Mouse (Mus musculus) erythroblast, adult 5-6 weeks (primary cell): ENCODE results near the gene Gna15. TPM values are rescaled to one million over a fixed set of nuclear protein-coding genes. Genes with fewer than 3 reads are reported as not detected.

Experiments used
- ATAC-seq: replicated peaks from 2 replicates; pipeline ENCODE4 v1.8.0; 2016; ENCODE audit warnings: moderate number of reproducible peaks, mild to moderate bottlenecking, moderate TSS enrichment, inconsistent platforms; ENCODE audit not compliant: poor library complexity, low FRiP score, severe bottlenecking
- total RNA-seq, 2 experiments: library from RNA; stranded (forward) in 1 of 2; stranded (reverse) in 1 of 2; fragments of 150-400 nt in 1 of 2; fragments of 200-764, 138-1000 nt in 1 of 2; gene quantifications; 2 replicates each; pipeline versions ENCODE4 v1.2.3 to v1.2.4; 2015 to 2017; ENCODE audit warnings: low replicate concordance in 2 of 2

Gene Gna15
- total RNA-seq, 2 experiments from 2014 or later = 2.1 to 14.8 TPM

DNA sequence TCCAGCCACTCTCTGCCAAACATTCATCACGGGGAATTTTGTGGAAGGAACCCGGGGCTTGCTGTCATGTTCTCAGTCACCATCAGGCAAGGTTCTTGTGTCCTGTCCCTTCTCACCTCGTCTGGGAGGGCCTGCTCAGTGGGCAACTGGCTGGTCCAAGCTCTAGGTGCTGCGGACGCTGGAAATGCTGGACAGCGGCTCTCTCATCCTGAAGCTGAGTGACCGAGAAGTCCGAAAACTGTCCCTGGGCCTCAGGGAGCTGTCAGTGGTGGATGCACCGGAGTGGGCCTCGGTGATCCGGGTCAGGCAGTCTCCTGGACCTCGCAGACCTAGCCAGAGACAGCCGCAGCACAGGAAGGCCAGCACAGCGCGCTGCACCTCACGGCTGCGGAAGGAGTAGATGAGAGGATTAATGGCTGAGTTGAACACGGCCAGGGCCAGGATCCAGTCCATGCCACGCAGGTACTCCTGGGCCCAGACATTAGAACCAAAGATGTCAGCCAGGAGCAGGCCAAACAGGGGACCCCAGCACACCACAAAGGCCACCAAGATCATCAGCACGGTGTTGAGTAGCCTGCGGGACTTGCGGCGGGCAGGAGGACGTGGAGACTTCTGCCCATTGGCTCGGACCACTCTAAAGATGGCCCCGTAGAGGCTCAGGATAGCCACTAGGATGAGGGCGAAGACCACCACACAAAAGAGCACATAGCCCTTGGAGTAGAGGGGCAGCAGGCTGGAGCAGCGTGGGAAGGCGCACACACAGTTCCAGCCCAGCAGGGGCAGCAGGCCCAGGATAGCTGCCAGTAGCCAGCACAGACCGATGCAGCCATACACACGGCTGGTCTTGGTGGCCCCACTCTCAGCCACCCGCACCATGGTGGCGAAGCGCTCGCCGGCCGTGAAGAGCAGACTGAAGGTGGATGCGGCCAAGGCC, 25.4 kb downstream of the Gna15 start:
- no peak for ATAC-seq

DNA sequence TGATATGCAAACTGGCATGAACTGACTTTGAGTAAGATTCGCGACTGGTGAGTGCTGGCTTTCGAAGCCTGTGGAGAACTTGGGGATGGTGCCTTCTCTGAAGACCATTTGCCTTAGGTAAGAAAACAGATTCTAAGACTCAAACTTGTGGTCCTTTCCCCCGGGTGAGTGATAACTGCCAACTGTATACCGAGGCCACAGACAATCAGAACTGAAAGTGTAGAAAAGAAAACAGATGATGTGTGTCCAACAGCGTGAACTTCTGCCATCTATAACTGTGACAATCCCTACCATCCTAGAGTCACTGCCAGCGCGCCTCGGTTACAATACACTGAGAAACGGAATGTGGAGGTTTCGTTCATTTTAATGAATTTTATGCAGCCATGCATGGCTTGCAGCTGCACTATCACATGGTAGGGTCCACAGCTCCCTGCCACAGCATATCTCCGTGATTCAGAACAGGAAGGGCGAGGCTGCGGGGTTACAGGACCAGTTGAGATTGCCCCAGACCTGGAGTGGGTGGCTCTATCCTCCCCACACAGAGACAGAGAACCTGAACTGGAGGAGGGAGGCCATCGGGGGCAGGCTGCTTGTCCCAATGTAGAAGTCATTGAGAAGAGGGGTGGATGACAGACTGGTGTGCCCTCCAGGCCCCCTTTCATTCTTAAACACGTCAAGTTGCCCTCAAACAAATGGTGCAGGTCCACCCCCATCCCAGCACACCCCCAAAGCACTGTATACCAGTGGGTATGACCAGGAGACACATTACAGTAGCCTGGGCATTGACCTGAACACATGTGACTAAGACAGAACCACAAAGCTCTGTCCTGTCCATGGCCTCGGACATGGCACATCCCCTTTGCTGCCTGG, 26.4 kb downstream of the Gna15 start:
- no peak for ATAC-seq

DNA sequence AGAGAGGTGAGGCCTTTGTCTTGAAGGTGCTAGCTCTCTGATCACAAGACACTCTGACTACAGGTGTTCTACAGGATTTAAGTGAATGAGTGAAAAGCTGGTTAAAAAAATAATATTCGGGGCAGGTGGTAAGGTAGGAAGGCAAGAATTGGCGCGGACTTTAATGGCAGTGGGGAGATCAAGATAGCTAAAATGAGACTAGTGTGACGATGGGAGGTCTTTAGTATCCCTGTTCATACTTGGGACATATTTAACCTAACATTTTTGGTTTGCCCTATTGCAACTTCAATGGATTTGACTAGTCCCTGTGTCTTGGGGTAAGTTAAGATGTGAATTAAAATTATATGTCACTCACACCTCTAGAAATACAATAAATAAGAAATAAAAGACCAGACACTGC, 27.1 kb downstream of the Gna15 start:
- no peak for ATAC-seq

DNA sequence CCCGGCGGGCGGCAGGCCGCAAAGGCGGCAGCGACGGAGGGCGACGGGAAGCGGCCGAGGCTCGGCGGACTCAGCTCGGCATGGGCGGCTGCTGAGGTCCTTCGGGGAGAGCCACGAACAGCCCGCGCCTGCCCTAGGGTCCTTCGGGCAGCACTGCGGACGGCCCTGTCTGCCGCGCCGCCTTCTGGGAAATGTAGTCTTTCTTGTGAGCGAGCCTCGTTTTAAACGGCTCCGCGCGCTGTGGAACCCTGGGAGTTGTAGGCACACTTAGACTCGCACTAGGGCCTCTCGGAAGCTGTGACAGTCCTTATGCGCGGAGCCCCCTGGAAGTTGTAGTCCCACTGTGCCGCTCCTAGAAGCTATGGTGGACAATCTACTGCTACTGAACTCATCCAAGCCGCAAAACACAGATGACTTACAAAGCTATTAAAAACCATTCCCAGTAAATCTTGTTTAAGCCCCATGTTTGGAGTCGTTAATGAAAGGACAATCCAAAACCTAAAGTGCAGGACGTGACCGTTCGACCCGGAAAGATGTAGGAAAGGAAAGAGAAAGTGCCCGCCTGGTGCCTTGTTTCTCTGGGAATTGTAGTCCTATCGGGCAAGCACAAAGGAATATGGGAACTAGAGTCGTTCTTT, 27.6 kb downstream of the Gna15 start, which contains the start of gene Ncln:
Gene Ncln (minus strand): TSS at position 129 of the 638 bp plus-strand sequence.
- ATAC-seq = peak; percentile 89

DNA sequence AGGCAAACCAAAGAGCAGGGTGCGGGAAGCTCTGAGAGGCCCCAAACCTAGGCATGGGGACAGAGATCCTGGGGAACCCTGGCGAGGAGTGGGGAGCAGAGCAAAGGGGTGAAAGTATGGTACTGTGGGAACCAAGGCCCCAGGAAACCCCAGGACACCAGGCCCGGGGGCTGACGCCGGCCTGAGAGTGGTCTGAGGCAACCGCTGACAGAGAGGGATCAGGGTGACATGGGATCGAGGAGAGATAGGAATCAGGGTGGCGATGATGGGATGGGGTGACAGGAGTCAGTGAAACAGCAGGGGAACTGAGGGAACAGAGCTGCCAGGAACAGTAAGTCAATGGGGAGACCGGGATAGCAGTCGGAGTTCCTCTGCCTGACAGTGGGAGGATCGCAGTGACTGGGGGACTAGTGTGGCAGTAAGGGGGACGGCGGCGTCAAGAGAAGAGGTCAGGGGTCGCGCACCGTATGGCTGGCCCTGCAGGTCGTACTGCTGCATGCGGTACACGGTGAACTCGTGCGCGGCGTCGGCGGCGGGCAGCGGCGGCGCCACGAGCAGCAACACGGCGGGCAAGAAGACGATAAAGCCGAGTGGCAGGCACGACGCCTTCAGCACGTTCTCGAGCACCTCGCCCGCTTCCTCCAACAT, 28.3 kb downstream of the Gna15 start:
- ATAC-seq = no peak

DNA sequence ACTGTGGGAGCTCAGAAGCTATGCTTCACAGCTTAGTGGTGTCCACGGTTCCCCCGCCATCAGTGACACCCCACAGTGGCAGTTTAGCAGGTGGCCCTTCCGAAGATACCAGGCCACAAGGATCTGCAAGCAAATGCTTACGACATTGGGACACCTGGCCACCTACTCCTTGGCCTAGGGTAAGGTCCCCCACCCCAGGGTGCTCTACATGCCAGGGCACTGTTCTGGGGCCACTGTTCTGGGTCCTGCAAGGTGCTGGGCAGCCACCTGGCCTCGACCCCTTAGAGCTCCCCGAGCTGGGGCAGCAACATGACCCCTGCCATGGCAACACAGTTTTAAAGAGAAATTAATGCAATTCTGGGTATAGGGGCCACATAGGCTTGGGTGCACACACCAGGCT, 28.9 kb downstream of the Gna15 start:
- ATAC-seq = no peak

DNA sequence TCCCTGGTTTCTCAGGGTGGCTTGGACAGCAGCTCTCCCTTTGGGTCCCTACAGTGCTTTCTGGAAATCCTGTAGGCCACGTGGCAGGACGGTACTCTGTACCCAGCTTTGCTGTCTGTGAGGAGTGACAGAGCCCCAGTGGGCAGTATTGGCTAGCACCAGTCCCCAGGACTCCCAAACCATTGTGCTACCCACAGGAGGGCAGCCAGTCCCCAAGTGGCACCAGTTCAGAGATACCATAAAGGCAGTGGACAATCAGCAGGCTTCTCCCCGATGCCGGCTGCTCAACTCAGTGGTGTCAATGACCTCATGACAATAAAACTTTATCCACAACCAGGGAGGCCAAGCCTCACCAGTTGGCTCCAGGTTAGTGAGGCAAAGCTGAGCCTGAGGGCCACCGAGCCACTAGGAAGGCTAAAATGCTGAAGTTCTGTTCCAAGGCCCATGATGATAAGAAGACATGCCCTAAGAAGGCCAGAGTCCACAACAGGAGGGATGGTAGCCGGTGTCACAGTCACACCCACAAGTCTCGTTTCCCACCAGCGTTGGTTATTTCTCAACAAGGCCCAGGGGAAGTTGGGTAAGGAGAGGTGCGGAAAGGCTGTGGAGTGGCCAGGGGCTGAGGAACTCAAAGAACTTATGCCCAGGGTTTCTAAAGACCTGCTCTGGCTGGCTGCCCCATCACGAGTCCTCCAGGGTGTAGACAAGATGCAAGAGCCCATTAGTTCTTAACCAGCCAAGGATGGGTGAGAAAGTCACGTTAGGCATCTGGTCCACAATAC, 29.6 kb downstream of the Gna15 start:
- no peak for ATAC-seq

DNA sequence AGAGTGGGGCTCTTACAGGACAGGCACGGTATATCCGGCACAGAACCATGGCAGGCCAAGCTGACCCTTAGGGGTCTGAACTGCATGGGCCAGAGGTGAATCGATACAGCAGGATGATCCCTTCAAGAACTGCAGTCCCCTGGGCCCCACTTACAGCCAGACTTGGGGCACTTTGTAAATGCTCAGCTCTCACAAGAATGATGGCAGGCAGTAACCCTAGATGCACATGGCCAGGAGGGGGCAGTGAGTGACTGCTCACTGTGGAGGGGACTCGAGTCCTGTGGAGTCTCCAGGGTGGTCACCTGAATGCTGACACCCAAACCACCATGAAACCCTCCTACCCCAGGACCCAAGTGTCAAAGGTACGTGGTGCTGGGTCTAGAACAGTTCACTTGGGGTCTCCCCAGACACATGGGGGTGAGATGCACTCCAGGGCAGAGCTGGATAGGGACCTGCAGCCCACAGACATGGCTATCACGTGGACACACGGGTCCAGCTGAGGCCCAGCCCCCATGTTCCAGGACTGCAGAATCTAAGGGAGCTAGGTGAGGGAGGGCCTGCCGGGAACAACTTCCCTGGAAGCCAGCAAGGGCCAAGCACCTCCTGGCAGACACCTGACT, 30.3 kb downstream of the Gna15 start:
- ATAC-seq = no peak

DNA sequence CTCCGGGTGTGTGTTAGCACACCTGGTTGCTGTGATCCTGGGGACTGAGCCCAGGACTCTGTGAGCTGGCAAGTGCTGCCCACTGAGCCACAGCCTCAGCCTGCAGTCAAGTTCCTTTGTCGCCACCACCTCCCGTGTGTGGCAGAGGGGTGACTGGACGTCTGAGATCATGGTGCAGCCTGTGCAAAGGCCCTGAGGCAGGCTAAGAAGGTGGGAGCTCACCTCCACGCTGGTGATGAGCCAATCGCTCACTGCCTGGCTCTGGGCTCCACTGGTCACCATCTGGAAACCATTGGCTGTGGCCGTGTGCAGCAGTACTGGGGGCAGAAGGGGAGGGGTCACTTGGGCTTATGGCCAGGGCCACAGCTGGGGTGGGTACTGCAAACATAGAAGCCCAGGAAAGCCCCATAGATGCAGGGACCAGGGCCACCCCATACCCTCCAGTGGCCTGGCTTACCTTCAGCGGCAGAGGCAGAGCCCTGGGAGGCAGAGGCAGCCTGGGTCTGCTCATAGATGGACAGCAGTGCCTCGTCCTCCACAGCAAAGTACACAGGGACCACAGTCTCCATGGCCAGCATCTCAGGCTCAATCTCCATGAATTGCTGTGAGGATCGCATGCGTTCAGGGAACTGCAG, 31.3 kb downstream of the Gna15 start:
- no peak for ATAC-seq

DNA sequence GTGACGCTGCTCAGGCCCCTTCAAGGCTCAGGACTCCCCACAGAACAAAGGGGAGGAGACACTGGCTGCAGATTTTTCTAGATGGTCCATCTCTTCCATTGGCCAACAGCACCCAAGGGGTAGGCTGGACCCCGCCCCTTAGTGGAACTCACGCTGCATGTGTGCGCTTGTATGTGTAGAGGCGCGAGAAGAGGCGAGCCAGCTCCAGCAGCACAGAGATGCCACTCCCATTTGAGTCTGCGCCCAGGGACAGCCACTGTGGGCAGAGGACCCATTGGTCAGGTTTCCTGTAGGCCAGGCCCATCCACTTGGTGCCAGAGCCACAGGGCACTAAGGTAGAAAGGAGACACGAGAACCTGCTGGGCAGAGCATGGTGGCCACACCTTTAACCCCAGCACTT, 33.0 kb downstream of the Gna15 start:
- ATAC-seq = no peak

DNA sequence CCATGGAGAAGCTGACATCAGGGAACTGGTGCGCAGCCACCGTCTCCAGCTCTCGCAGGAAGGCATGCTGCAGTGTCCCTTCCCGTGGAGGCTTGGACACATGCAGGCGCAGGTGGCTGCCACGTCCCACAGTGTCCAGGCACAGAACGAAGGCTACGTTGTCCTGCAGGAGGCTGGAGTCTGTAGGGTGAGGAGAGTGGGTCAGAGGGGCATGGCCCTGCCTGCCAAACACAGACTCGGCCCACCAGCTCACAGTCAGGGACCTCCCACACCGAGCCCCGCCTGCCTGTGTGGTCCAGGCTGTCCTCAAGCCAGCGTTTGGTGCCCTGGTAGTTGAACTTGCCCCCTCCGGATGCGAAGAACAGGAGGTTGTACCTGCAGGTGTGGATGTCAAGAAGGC, 34.1 kb downstream of the Gna15 start:
- ATAC-seq = no peak

DNA sequence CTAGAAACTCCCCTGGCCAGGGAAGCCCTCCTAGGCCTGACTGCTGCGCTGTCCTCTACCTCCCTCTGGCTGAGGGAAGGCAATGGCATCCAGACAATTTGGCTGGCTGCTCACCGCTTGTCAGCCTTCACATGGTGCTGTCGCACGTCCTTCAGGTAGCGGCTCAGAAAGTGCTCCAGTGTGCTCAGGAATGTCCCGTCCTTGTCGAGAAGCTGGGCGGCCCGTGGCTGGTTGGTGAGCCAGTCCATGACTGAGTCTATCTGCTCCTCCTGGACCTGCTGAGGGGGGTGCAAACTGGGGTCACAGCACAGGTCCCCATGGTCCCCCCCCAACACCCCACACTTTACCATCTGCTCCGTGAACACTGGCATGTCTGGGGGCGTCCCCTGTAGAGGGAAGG, 35.9 kb downstream of the Gna15 start:
- no peak for ATAC-seq

DNA sequence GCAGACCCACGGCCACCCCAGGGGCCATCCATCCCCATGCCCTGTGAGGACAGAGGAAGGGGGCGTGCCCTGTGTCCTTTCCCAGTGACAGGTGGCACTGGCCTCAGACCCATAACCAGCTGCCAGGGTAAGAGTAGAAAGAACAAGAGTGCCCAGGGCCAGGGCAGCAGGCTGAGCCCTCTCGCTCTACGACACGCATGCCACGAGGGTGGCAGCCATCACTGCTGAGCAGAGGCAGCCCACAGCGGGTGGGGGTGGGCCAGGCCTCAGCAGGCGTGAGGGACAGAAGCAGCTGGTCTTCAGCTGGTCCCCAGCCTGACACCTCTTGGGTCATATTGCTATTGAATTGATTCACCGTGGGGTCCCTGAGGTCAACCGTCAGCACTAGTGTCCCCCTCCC, 37.5 kb downstream of the Gna15 start:
- ATAC-seq = no peak

DNA sequence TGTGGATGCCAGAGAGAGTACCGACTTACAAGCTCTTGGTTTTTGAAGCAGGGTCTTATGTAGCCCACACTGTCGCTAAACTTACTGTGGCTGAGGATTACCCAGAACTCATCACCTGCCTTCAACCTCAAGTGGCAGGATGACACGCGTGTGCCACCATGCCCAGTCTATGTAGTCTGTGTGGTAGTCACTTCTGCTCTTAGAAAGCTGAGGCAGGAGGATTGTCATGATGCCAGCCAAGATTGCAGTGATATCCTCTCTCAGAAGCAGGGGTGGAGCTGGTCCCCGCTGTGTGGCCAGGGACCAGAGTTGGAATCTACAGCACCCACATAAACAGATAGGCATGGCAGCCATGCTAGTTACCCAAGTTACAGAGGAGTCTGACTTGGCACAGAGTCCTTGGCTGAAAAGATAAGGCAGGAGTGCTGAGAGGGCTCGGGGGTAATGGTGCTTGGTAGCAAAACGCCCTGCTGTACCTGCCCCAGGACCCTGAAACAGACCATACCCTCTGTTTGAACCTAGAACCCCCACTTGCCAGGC, 38.5 kb downstream of the Gna15 start:
- ATAC-seq = no peak

DNA sequence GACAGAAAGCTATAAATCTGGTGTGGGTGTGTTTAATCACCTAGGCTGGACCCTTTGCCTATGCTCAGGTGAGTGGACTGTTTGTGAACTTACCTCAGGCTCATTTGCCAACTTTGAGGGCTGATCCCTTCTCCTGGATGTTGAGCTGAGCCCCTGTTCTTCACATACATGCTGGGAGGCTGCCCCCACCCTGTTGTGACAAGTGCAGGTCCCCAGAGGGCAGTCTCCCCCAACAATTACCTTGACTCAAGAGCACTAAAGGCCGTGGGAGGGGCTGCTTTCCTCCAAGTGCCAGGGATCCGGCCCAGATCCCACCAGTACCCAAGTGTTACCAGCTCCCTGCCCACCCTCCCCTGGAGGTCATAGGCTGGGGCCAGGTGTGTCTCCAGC, 39.0 kb downstream of the Gna15 start:
- no peak for ATAC-seq

DNA sequence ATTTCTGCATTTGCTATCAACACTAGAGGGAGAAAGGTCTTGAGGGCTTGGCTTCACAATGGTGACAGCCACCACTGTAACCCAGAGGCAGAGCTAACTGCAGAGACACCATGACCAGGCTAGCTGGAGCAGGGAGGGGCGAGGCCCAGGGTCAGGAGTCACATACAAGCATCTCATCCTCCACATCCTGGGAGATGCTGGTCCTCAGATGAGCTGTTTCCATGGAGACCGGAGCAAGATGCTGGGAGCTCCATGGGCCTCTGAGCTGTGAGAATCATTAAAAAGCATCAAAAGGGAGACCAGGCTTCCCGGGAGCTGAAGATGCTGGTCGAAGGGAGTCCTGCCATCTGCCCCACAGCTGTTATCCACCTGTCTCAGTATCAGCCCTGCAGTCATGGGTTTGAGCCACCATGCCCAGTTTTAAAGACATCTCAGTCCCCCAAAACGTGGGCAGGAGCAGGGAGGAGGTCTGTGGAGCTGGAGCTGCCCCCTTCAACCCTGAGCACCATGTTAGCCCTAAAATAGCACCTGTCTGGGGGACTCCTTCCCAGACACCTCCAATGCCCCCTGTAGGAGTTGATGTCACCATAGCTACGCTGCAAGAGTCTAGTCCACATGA, 39.5 kb downstream of the Gna15 start:
- no peak for ATAC-seq

DNA sequence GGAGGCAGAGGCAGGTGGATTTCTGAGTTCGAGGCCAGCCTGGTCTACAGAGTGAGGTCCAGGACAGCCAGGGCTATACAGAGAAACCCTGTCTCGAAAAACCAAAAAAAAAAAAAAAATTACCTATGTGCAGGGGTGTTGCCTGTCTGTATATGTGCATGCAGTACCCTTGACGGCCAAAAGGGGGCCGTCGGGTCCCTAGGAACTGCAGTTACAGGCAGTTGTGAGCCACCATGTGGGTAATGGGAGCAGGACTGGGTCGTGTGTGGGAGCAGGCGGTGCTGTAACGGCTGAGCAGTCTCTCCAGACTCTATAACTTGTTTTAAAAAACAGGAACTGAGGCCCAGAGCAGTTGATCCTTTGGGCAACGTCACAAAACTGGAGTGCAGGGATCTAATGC, 40.0 kb downstream of the Gna15 start:
- ATAC-seq = peak; percentile 53

DNA sequence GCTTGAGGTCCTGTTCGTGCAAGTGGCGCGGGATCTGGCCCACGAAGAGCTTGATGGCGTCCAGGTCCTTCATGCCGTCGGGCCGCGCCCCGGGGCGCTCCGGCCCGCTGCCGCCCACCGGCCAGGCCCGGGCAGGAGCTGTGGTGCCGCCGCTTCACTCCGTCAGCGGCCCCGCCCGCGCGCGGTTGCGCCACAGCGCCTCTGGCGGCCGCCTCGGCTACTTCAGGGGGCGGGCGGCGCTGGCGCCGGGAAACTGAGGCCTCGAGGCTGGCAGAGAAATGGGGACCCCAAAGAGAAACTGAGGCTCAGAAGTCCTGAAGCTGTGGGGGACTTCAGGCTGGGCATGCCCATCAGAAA, 41.5 kb downstream of the Gna15 start, which contains the start of gene Celf5:
Gene Celf5 (minus strand): TSS at position 177 of the 357 bp plus-strand sequence.
- ATAC-seq = peak; percentile 58
